Mouse (Mus musculus) myocyte (in vitro differentiated cells): ENCODE data around the gene Hip1.

Source experiments
- MAX ChIP-seq: IDR thresholded peaks from one replicate; pipeline ENCODE4 v1.6.1; 2011; ENCODE audit warnings: low read depth, mild to moderate bottlenecking, control low read depth
- TCF12 ChIP-seq: IDR thresholded peaks from one replicate; pipeline ENCODE4 v1.6.1; 2011; ENCODE audit warnings: mild to moderate bottlenecking, control low read depth; ENCODE audit not compliant: poor library complexity, insufficient read depth, severe bottlenecking
- USF1 ChIP-seq: IDR thresholded peaks from one replicate; pipeline ENCODE4 v1.6.1; 2011; ENCODE audit warnings: low read depth, mild to moderate bottlenecking, control low read depth, moderate library complexity

GRCm38 (mm10) chr5:135563469-135563868 lies 18.5 kb upstream of the Hip1 start, which contains the start of gene Ccl26:
- TF ChIP-seq TCF12 (no peak), MAX (no peak), USF1 (no peak)
